ENCODE assay signal across 17 mouse cellular contexts in genomic region chr15:81041767-81042166, GRCm38 (mm10).
A peak's percentile ranks its signal among the peaks of the same experiment; 100 is the strongest.
DNase-seq lines count a peak whose midpoint lies in the region; ATAC-seq and TF ChIP-seq lines count a peak whose summit lies in the region.
"Had no signal": no experiment of that assay in that cellular context is flagged by ENCODE, and none has a peak within 500 bp of the region (broad histone marks: within the 10 kb centered on the region; RNA-seq: fewer than 3 reads in every experiment).

No protein-coding gene starts in this region.

- 26% methylated on average over 4 of the region's 4 CpGs for WGBS in heart, embryonic 10.5 days
- 91% methylated on average over 4 of the region's 4 CpGs for WGBS in neural tube, embryonic 13.5 days

- no peak overlapping the region for H3K4me2 ChIP-seq in neural tube, embryonic 13.5 days
- H3K4me2 ChIP-seq: limb, embryonic 12.5 days had no signal

- no peak for DNase-seq in heart, embryonic 10.5 days (ENCODE audit: low spot score)
- DNase-seq in heart, adult 9 months (ENCODE audit: low spot score in 2 of 2): no peak
- DNase-seq in layer of hippocampus, adult 2 months (ENCODE audit: low spot score in 2 of 2): no peak
- DNase-seq in layer of hippocampus, postnatal 25 days (ENCODE audit: extremely low spot score in 1 of 2, low spot score in 1 of 2): no peak
- no peak for DNase-seq in neural tube, embryonic 10.5 days (ENCODE audit: extremely low spot score, low spot score)
- peak; percentile 56 for DNase-seq in yolk sac, embryonic 10.5 days (ENCODE audit: low spot score)
- DNase-seq in lung, adult 18-20 months: no peak
- DNase-seq: adrenal gland, adult 8-10 months; cerebellum, adult 11 months; cerebellum, postnatal 25 days; forebrain, postnatal 0 days; heart, adult 18-20 months; kidney, postnatal 14 days; thymus, adult 18-20 months had no signal

- H3K9me3 ChIP-seq in heart, embryonic 10.5 days: no peaks in the 10 kb centered on the region
- H3K9me3 ChIP-seq in neural tube, embryonic 13.5 days: no peaks in the 10 kb centered on the region
- H3K9me3 ChIP-seq: limb, embryonic 12.5 days had no signal

- no peak for ATAC-seq in neural tube, embryonic 13.5 days (ENCODE audit: low read depth)
- ATAC-seq: forebrain, postnatal 0 days had no signal

- no peak overlapping the region for H3K4me3 ChIP-seq in heart, embryonic 10.5 days
- no peak overlapping the region for H3K4me3 ChIP-seq in layer of hippocampus, adult 2 months
- H3K4me3 ChIP-seq in neural tube, embryonic 13.5 days: no peak overlapping the region
- H3K4me3 ChIP-seq: limb, embryonic 12.5 days had no signal

- H3K27ac ChIP-seq in heart, embryonic 10.5 days: peak overlapping the region; percentile 53; the same call in 1 of the 2 replicates
- peak overlapping the region; percentile 52; the same call in 1 of the 2 replicates for H3K27ac ChIP-seq in layer of hippocampus, adult 2 months
- peak overlapping the region; percentile 3; the same call in 1 of the 2 replicates for H3K27ac ChIP-seq in neural tube, embryonic 13.5 days (replicated peaks)
- H3K27ac ChIP-seq: limb, embryonic 12.5 days had no signal

- no peak for TF ChIP-seq CTCF in layer of hippocampus, adult 2 months (conservative IDR thresholded peaks at IDR 0.05)

- no peaks in the 10 kb centered on the region for H3K27me3 ChIP-seq in heart, embryonic 10.5 days (ENCODE audit: insufficient read depth, poor library complexity, severe bottlenecking)
- H3K27me3 ChIP-seq in neural tube, embryonic 13.5 days: no peaks in the 10 kb centered on the region
- H3K27me3 ChIP-seq: CH12.LX; limb, embryonic 12.5 days had no signal

- H3K4me1 ChIP-seq in heart, embryonic 10.5 days: peaks cover 34% of the 10 kb centered on the region
- 0 out of 2 replicates have a peak, but pooled peaks cover 5% of the 10 kb centered on the region for H3K4me1 ChIP-seq in neural tube, embryonic 13.5 days (replicated peaks)

- H3K36me3 ChIP-seq in heart, embryonic 10.5 days: peaks cover 10% of the 10 kb centered on the region
- H3K36me3 ChIP-seq in neural tube, embryonic 13.5 days: peaks cover 7% of the 10 kb centered on the region

- no peak overlapping the region for H3K9ac ChIP-seq in neural tube, embryonic 13.5 days
- H3K9ac ChIP-seq: forebrain, postnatal 0 days; limb, embryonic 12.5 days had no signal

Comparison
In these comparisons a context has a peak if more than half of its experiments do, and no peak if none do; other contexts are left out.
1. H3K27ac ChIP-seq: peak in every context shown above with its lines; median percentile 53 in heart, embryonic 10.5 days; 52 in layer of hippocampus, adult 2 months; 3 in neural tube, embryonic 13.5 days.